Mouse (Mus musculus): ENCODE data around the gene Prn.

GRCm38 (mm10) chr2:131907311-131907710, 2.4 kb upstream of the Prn start:
- TF ChIP-seq CTCF (IDR thresholded peaks at IDR 0.05; ENCODE audit: control insufficient read depth, insufficient read depth, insufficient replicate concordance, low read depth, low read length) = no peak
- TF ChIP-seq POLR2A (IDR thresholded peaks at IDR 0.05; ENCODE audit: control insufficient read depth, low read depth, low read length) = no peak
